Mouse (Mus musculus): ENCODE measurements around the gene Slc39a5. TPM values are rescaled to one million over a fixed set of nuclear protein-coding genes. Genes with fewer than 3 reads are reported as not detected.
A peak's percentile ranks its signal among the peaks of the same experiment; 100 is the strongest.

The Slc39a5 gene
- total RNA-seq, 2 experiments from 2014 or later: not detected

DNA sequence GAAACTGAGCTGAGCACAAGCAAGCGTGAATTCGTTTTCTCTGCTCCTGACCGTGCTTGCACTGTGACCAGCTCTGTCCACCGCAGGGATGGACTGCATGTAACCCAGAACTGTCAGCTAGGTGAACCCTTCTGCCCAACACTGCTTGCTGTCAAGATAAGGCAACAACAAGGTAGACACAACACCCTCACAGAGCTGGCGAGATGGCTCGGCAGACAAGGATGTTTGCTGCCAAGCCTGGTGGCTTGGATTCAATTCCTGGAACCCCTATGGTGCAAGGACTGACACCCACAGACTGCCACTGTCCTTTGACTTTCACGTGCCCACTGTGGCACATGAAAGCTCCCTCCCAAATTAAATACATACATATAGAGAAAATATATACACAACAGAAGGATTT, 2.9 kb upstream of the Slc39a5 start:
- H3K27ac ChIP-seq: no peak overlapping the region
- H3K4me3 ChIP-seq: no peak overlapping the region
- intact Hi-C loops (cut with DNase I): no loop called here
- no peak for TF ChIP-seq CTCF (IDR thresholded peaks at IDR 0.05)
- no peak for DNase-seq

DNA sequence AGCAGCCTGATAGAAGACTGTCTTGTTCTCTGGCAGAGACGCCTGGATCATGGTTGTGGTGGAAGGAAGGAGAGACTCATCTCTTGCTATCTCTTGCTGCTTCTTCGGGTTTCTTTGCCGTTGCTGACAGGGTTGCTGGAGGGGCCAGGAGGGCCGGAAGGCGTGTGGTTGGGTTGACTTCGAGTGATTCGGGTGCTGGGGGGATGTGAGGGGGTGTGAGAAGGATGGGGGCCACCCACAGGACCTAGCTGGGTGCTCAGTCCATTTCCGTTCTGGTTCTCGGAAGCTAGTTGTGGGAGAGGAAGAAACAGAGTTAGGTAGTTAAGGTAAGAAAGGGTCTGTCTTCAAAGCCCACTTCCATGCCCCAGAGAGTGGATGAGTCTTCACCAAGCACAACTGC, 609 bp upstream of the Slc39a5 start:
- intact Hi-C loops (cut with DNase I): loop anchor here (2.0 kb wide), 1 partner anchor 15 kb away; no protein-coding TSS in a partner anchor
- no peak for DNase-seq
- H3K4me3 ChIP-seq: no peak overlapping the region
- TF ChIP-seq CTCF (IDR thresholded peaks at IDR 0.05): no peak
- H3K27ac ChIP-seq: no peak overlapping the region

DNA sequence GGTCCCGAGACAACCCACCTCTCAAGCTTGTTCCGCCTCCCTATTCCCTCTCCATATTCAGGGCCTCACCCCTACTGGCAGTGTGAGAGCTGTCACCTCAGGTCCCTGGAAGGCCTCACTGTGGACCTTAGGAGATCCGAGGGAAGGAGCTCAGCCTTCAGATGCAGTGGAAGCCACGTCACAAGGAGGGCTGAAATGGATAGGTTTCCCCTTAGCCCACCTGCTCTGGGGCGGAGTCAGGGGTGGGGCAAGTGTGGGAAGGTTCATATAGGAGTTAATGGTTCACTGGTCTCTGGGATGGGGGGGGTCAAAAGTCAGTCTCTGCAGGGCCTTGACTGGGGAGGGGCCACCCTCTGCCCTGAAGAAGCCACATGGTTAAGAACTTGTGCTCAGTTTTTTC, 691 bp downstream of the Slc39a5 start:
- no peak for TF ChIP-seq CTCF (IDR thresholded peaks at IDR 0.05)
- H3K4me3 ChIP-seq: no peak overlapping the region
- no peak overlapping the region for H3K27ac ChIP-seq
- DNase-seq: no peak
- intact Hi-C loops (cut with DNase I): loop anchor here (2.0 kb wide), 1 partner anchor 14 kb away; no protein-coding TSS in a partner anchor

DNA sequence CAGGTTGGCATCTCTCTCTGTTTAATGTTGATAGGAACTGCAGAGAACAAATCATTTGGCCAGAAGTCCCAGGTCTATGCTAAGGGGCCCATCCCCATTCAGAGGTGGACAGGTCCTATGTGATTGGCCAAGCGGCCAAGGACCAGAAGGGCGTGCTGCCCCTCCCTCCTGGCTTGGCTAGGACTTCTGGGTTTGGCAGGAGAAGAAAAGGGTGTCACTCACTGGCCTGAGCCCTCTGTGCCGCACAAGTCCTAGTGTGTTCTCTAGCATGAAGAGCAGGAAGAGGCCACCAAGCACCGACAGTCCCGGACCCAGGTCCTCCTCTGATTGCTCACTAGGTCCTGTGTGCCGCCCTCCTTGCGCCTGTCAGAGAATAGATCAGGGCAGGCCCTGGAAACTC, 3.6 kb downstream of the Slc39a5 start:
- DNase-seq: no peak
- no peak for TF ChIP-seq CTCF (IDR thresholded peaks at IDR 0.05)
- Histone ChIP-seq H3K27ac (no peak overlapping the region), H3K4me3 (no peak overlapping the region)
- intact Hi-C loops (cut with DNase I): no loop called here

DNA sequence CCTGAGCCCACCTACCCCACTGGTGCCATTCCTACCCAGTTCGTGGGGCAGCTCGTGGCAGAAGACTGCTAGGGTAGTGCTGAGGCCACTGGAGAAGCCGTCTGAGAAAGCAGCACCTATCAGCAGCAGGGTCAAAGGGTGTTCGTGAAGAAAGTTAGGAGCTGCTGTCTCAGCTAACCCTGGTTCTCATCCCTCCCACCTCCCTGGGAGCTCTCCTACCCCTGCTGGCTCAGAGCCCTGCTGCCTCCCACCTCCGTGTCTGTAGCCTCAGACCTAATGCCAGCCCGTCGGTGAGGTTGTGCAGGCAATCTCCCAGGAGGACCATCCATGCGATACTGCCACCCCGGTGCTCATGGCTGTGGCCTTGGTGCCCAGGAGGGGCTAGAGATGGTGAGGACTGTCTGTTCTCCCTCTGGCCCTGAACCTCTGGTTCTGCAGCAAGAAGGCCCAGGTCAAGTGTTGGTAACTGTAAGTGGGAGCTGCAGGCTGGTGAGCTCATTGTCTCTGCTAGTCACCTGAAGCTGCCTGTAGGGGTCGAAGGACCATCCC, 4.2 kb downstream of the Slc39a5 start:
- Histone ChIP-seq H3K4me3 (no peak overlapping the region), H3K27ac (no peak overlapping the region)
- DNase-seq: no peak
- TF ChIP-seq CTCF (IDR thresholded peaks at IDR 0.05): no peak
- intact Hi-C loops (cut with DNase I): no loop called here

DNA sequence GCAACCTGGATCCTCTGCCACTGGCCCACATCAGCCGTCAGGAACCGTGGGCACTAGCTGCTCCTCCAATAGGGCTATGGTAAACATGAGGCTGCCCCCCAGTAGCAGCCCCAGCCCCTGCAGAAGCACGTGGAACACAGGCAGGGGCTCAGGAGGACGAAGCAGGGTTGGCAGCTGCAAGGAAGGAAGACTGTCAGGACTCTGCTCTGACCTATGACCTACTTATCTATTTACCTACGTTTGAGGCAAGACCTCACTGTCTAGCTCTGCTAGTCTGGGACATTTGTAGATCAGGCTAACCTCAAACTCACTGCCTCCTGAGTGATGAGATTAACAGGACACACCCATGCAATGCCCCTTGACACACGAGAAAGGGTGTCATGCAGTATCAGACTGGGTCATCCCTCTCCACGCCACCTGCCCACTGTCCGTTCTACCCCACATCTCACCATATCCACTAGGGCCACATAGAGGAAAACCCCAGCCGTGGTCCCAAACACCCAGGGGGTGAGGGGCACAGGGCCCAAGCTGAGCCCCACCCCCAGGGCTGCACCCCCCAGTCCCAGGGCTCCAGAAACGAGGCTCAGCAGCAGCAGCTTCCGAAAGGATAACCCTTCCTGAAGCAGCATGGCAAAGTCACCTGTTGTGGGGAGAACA, 4.9 kb downstream of the Slc39a5 start:
- no peak for DNase-seq
- no peak overlapping the region for H3K4me3 ChIP-seq
- intact Hi-C loops (cut with DNase I): no loop called here
- no peak overlapping the region for H3K27ac ChIP-seq
- TF ChIP-seq CTCF (IDR thresholded peaks at IDR 0.05): no peak

DNA sequence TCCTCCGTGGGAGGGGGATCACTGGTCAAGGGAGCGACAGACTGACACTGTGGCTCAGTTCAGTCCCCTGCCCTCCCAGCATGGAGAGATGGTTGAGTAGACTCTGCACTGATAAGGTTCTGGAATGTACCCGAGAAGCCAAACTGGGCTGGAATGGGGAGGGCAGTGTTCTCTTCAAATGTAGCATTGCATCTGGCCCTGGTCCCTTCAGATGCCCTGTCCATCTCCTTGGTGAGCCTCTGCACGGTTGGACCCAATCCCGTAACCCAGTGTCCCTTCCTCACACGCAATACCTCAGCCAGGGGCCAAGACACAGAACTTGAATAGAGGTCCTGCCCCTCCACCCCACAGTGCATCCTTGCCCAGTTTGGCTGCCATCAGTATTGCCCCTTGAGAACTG, 9.2 kb downstream of the Slc39a5 start:
- intact Hi-C loops (cut with DNase I): no loop called here
- no peak for DNase-seq
- Histone ChIP-seq H3K4me3 (no peak overlapping the region), H3K27ac (no peak overlapping the region)
- TF ChIP-seq CTCF (IDR thresholded peaks at IDR 0.05): no peak

DNA sequence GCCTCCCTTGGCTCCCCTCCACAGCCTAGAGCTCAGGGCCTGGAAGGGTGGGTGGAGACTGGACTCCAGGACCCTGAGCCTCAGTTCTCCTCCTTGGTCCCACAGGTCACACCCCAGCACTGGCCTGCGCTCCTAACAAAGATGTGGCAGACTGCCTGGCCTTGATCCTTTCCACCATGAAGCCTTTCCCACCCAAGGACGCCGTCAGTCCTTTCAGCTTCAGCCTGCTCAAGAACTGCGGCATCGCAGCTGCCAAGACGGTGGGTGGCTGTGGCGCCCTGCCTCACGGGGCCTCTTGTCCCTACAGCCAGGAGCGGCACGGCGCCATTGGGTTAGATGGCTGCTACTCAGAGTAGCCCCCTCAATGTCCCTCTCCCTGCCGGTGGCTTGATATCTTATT, 10.7 kb downstream of the Slc39a5 start:
- intact Hi-C loops (cut with DNase I): no loop called here
- DNase-seq: no peak
- Histone ChIP-seq H3K4me3 (no peak overlapping the region), H3K27ac (no peak overlapping the region)
- no peak for TF ChIP-seq CTCF (IDR thresholded peaks at IDR 0.05)

DNA sequence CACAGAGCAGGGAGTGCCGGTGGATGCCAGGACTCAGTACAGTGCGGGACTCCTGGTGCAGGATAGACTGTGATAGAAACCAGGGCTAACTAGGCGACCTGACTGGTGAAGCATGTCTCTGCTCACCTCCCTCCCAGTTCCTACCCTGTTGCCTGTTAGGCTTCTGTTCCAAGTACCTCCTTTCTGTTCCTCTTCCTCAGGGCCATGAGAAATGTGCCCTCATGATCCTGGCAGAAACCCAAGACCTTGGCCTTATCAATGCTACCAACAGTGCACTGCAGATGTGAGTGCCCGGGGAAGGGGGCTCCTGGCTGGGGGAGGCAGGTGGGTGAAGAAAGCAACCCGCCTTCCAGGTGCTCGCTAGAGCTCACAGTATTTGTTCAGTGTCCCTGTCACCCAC, 11.5 kb downstream of the Slc39a5 start:
- intact Hi-C loops (cut with DNase I): no loop called here
- no peak for DNase-seq
- no peak for TF ChIP-seq CTCF (IDR thresholded peaks at IDR 0.05)
- H3K4me3 ChIP-seq: no peak overlapping the region
- no peak overlapping the region for H3K27ac ChIP-seq

DNA sequence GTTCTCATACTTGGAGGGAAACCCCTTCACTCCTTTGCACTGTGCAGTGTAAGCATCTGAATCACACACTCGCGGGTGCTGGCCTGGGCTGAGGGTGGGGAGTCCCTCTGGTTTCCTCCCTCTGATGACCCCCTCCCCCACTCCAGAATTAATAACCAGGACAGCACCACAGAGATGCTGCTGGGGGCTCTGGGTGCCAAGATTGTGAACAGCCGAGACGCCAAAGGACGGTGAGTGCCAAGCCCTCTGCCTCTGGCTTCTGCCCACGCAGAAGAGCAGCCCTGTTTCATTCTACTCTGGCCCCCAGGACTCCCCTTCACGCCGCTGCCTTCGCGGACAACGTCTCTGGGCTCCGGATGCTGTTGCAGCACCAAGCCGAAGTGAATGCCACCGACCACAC, 12.1 kb downstream of the Slc39a5 start:
- intact Hi-C loops (cut with DNase I): no loop called here
- Histone ChIP-seq H3K4me3 (no peak overlapping the region), H3K27ac (no peak overlapping the region)
- DNase-seq: no peak
- TF ChIP-seq CTCF (IDR thresholded peaks at IDR 0.05): no peak

DNA sequence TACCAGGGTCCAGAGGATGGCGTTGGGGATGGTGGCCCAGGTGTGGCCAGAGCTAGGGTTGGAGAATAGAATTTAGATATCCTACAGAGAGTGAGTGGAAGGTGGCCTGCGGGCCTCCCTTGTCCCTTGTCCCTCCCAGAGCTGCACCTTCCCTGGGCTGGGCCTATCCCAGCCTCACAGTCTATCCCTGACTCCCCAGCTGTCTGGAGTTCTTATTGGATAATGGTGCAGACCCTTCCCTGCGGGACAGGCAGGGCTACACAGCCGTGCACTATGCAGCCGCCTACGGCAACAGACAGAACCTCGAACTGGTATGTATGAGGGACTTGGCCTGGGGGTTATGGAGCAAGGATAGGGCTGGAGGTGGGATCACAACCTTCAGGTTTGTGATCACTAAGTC, 15.1 kb downstream of the Slc39a5 start:
- Histone ChIP-seq H3K4me3 (no peak overlapping the region), H3K27ac (no peak overlapping the region)
- intact Hi-C loops (cut with DNase I): loop anchor here (2.0 kb wide), 1 partner anchor 15 kb away; the partner anchor contains the start of gene Slc39a5
- no peak for DNase-seq
- TF ChIP-seq CTCF (IDR thresholded peaks at IDR 0.05): no peak

DNA sequence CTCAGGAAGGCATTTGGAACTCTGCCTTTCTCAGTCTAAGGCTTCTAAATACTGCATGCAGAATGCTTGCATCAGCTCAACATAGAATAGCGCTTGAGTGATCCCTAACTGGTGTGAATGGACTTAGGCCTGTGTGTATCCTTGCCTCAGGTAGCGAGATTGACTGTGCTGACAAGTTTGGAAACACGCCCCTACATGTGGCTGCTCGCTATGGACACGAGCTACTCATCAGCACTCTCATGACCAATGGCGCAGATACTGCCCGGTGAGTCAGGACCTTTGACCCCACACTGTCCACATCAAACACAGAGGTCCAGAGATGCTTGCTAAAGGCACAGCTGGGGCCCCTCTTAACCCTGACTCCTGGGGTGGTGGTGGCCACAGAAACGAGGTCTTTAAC, 18.5 kb downstream of the Slc39a5 start:
- H3K4me3 ChIP-seq: no peak overlapping the region
- DNase-seq: no peak
- no peak for TF ChIP-seq CTCF (IDR thresholded peaks at IDR 0.05)
- intact Hi-C loops (cut with DNase I): no loop called here
- H3K27ac ChIP-seq: no peak overlapping the region

DNA sequence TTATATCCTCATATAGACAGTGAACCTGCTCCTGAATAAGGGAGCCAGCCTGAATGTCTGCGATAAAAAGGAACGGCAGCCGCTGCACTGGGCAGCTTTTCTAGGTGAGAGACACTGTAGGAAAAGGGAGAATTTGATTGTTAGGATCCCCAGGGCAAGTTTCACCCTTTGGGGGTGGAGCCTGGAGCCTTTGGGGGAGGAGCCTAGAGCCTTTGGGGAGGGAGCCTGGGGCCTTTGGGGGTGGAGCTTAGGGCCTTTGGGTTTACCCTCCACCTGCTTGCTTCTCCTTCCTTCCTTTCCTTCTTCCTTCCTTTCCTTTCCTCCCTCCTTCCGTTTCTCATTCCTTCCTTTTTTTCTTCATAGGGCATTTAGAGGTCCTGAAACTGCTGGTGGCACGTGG, 20.5 kb downstream of the Slc39a5 start:
- Histone ChIP-seq H3K4me3 (no peak overlapping the region), H3K27ac (no peak overlapping the region)
- DNase-seq: peak; percentile 37
- TF ChIP-seq CTCF (IDR thresholded peaks at IDR 0.05): no peak
- intact Hi-C loops (cut with DNase I): no loop called here

DNA sequence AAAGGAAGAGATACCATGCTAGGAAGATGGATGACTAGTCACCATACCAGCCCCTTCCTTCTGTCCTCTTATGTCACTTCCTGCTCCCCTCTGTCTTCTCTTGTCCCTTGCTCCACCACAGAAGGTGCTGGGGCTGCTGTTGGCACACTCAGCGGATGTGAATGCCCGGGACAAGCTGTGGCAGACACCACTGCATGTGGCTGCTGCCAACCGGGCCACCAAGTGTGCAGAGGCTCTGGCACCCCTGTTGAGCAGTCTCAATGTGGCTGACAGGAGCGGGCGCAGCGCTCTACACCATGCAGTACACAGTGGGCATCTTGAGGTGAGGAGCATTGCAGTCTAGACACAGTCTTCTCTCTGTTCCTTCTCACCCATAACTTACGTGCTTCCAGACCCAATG, 21.8 kb downstream of the Slc39a5 start:
- peak; percentile 84 for DNase-seq
- Histone ChIP-seq H3K27ac (peak overlapping the region; percentile 99), H3K4me3 (peak overlapping the region; percentile 94)
- TF ChIP-seq CTCF (IDR thresholded peaks at IDR 0.05): no peak
- intact Hi-C loops (cut with DNase I): loop anchor here (5.0 to 10.0 kb wide), 2 partner anchors 42 to 166 kb away; partner anchors contain the start of genes Cs, Rpl41 and Zc3h10

Measured in gastrocnemius, adult 2 months (tissue).